Mouse (Mus musculus): ENCODE results near the gene Adcy1.

GRCm38 (mm10) chr11:7200393-7200783, 137.1 kb downstream of the Adcy1 start:
- TF ChIP-seq CTCF (IDR thresholded peaks at IDR 0.05; ENCODE audit: low read depth) = no peak
- no peak for TF ChIP-seq EP300 (IDR thresholded peaks at IDR 0.05; ENCODE audit: low read depth)
